Mouse (Mus musculus) midbrain, embryonic 14.5 days (tissue): ENCODE data around the gene Rpp25. TPM values are rescaled to one million over a fixed set of nuclear protein-coding genes. Genes with fewer than 3 reads are reported as not detected.

ENCODE experiments used
- ATAC-seq: fragments of 200-750 bp; cut with Nextera tagmentation; 2 replicates; pipeline ENCODE4 v1.8.0; 2017; ENCODE audit warnings: moderate number of reproducible peaks, moderate library complexity; ENCODE audit not compliant: low FRiP score, low TSS enrichment
- DNase-seq: peaks from one replicate; pipeline ENCODE4 v3.0.0-alpha.2; 2015
- H3K27ac ChIP-seq: fragments of 300-500 bp; sonication (generic); replicated peaks from 2 replicates; pipeline ENCODE4 v1.5.1; 2014; ENCODE audit warnings: mild to moderate bottlenecking, low read depth, low read length, moderate library complexity
- H3K27me3 ChIP-seq: fragments of 300-500 bp; sonication (generic); 2 replicates; pipeline ENCODE4 v1.6.1; 2014; ENCODE audit warnings: low read length, control low read depth, mixed read lengths; ENCODE audit not compliant: control insufficient read depth, insufficient read depth
- H3K36me3 ChIP-seq: fragments of 300-500 bp; sonication (generic); 2 replicates; pipeline ENCODE4 v1.6.1; 2014; ENCODE audit warnings: low read length, control low read depth; ENCODE audit not compliant: control insufficient read depth, insufficient read depth
- H3K4me1 ChIP-seq: fragments of 300-500 bp; sonication (generic); 2 replicates; pipeline ENCODE4 v1.6.1; 2014; ENCODE audit warnings: mild to moderate bottlenecking, antibody characterized with exemption, low read length, control low read depth; ENCODE audit not compliant: control insufficient read depth, insufficient read depth
- H3K4me2 ChIP-seq: fragments of 300-500 bp; sonication (generic); 2 replicates; pipeline ENCODE4 v1.6.1; 2014; ENCODE audit warnings: mild to moderate bottlenecking, low read length, moderate library complexity
- H3K4me3 ChIP-seq: fragments of 300-500 bp; sonication (generic); replicated peaks from 2 replicates; pipeline ENCODE4 v1.5.1; 2014; ENCODE audit warnings: low read depth, low read length
- H3K9ac ChIP-seq: fragments of 300-500 bp; sonication (generic); replicated peaks from 2 replicates; pipeline ENCODE4 v1.6.1; 2014; ENCODE audit warnings: mild to moderate bottlenecking, low read length, moderate library complexity
- H3K9me3 ChIP-seq: fragments of 300-500 bp; sonication (generic); 2 replicates; pipeline ENCODE4 v1.6.1; 2016; ENCODE audit warnings: low read length, control low read depth, mixed read lengths; ENCODE audit not compliant: control insufficient read depth
- WGBS: fragments of 180-500 bp; shearing (Covaris S2); extraction: QIAGEN DNeasy Blood & Tissue Kit; methylation state at CpG from one replicate; pipeline ENCODE4 v1.1.7; 2014; 5-methylcytosine and 5-hydroxymethylcytosine counted together
- polyA plus RNA-seq: library from polyadenylated mRNA; unstranded; fragments of >200 nt; fragmentation: Nextera tagmentation; extraction: Ambion mirVana; gene quantifications from 2 replicates; pipeline ENCODE4 v1.2.1, GENCODE M21; 2014

Gene Rpp25
- polyA plus RNA-seq, 1 experiment from 2014 or later = 30.7 TPM

GRCm38 (mm10) chr9:57523754-57524153 is 19.9 kb downstream of the Rpp25 start:
- DNase-seq (peak; percentile 90), ATAC-seq (no peak)
- Histone ChIP-seq H3K36me3 (no peaks in the 10 kb centered on the region), H3K9ac (no peak overlapping the region), H3K4me1 (peaks cover 18% of the 10 kb centered on the region), H3K27ac (no peak overlapping the region), H3K4me3 (no peak overlapping the region), H3K4me2 (peak overlapping the region; percentile 73; the same call in 1 of the 2 replicates), H3K9me3 (no peaks in the 10 kb centered on the region), H3K27me3 (no peaks in the 10 kb centered on the region)
- 96% methylated on average over 1 of the region's 1 CpGs for WGBS

- H3K4me3 ChIP-seq = no peak overlapping the region
- ATAC-seq = no peak
- H3K27me3 ChIP-seq = no peaks in the 10 kb centered on the region
- H3K4me1 ChIP-seq = peaks cover 18% of the 10 kb centered on the region
- H3K4me2 ChIP-seq = peak overlapping the region; percentile 4; the same call in 1 of the 2 replicates
- no peak overlapping the region for H3K27ac ChIP-seq
- DNase-seq = no peak
- no peak overlapping the region for H3K9ac ChIP-seq
- H3K36me3 ChIP-seq = 0 out of 2 replicates have a peak, but pooled peaks cover 5% of the 10 kb centered on the region
- H3K9me3 ChIP-seq = no peaks in the 10 kb centered on the region
Measured at GRCm38 (mm10) chr9:57524439-57524838, 20.6 kb downstream of the Rpp25 start.

- Histone ChIP-seq H3K4me1 (peaks cover 18% of the 10 kb centered on the region), H3K4me3 (no peak overlapping the region), H3K9me3 (no peaks in the 10 kb centered on the region), H3K9ac (no peak overlapping the region), H3K27me3 (no peaks in the 10 kb centered on the region), H3K4me2 (no peak overlapping the region), H3K27ac (no peak overlapping the region), H3K36me3 (peaks cover 13% of the 10 kb centered on the region)
- ATAC-seq (no peak), DNase-seq (no peak)
- WGBS = 97% methylated on average over 2 of the region's 2 CpGs
Measured at GRCm38 (mm10) chr9:57525516-57525915, 21.7 kb downstream of the Rpp25 start.

GRCm38 (mm10) chr9:57526435-57526834 is 22.6 kb downstream of the Rpp25 start:
- no peak overlapping the region for H3K9ac ChIP-seq
- H3K9me3 ChIP-seq = no peaks in the 10 kb centered on the region
- peaks cover 20% of the 10 kb centered on the region for H3K36me3 ChIP-seq
- DNase-seq (no peak), ATAC-seq (no peak)
- H3K27ac ChIP-seq = no peak overlapping the region
- no peak overlapping the region for H3K4me3 ChIP-seq
- no peak overlapping the region for H3K4me2 ChIP-seq
- no peaks in the 10 kb centered on the region for H3K27me3 ChIP-seq
- peaks cover 18% of the 10 kb centered on the region for H3K4me1 ChIP-seq

- H3K4me2 ChIP-seq = no peak overlapping the region
- no peak overlapping the region for H3K27ac ChIP-seq
- 91% methylated on average over 1 of the region's 1 CpGs for WGBS
- H3K9me3 ChIP-seq = no peaks in the 10 kb centered on the region
- DNase-seq (no peak), ATAC-seq (no peak)
- H3K36me3 ChIP-seq = peaks cover 59% of the 10 kb centered on the region
- H3K4me1 ChIP-seq = 0 out of 2 replicates have a peak, but pooled peaks cover 3% of the 10 kb centered on the region
- no peak overlapping the region for H3K9ac ChIP-seq
- no peaks in the 10 kb centered on the region for H3K27me3 ChIP-seq
- H3K4me3 ChIP-seq = no peak overlapping the region
Measured at GRCm38 (mm10) chr9:57531946-57532345, 28.1 kb downstream of the Rpp25 start.

GRCm38 (mm10) chr9:57536362-57536761 is 32.5 kb downstream of the Rpp25 start:
- no peak overlapping the region for H3K27ac ChIP-seq
- H3K36me3 ChIP-seq = peaks cover 62% of the 10 kb centered on the region
- 86% methylated on average over 5 of the region's 5 CpGs for WGBS
- peak overlapping the region; percentile 80 for H3K4me2 ChIP-seq
- no peak for ATAC-seq
- H3K4me3 ChIP-seq = peak overlapping the region; percentile 79
- no peak overlapping the region; the same call in 1 of the 2 replicates for H3K9ac ChIP-seq
- DNase-seq = no peak
- no peaks in the 10 kb centered on the region for H3K27me3 ChIP-seq
- H3K4me1 ChIP-seq = peaks cover 11% of the 10 kb centered on the region
- no peaks in the 10 kb centered on the region for H3K9me3 ChIP-seq

GRCm38 (mm10) chr9:57537044-57537727 is 33.4 kb downstream of the Rpp25 start, which contains the start of gene Fam219b:
Gene Fam219b (plus strand): TSS chr9:57537528.
- Histone ChIP-seq H3K4me1 (peaks cover 11% of the 10 kb centered on the region), H3K36me3 (peaks cover 62% of the 10 kb centered on the region), H3K4me3 (peak within 1 kb of the TSS; percentile 79), H3K9me3 (no peaks in the 10 kb centered on the region), H3K27ac (peak within 1 kb of the TSS; percentile 89), H3K27me3 (no peaks in the 10 kb centered on the region), H3K9ac (peak within 1 kb of the TSS; percentile 91), H3K4me2 (peak within 1 kb of the TSS; percentile 80)
- WGBS = 1% methylated on average over 45 of the region's 45 CpGs
- DNase-seq (peak; percentile 95), ATAC-seq (peak; percentile 90)

GRCm38 (mm10) chr9:57537728-57538181 is 33.9 kb downstream of the Rpp25 start:
- peaks cover 11% of the 10 kb centered on the region for H3K4me1 ChIP-seq
- H3K9ac ChIP-seq = peak overlapping the region; percentile 91
- ATAC-seq = no peak; the same call in 1 of the 2 replicates
- peak overlapping the region; percentile 89 for H3K27ac ChIP-seq
- no peaks in the 10 kb centered on the region for H3K27me3 ChIP-seq
- DNase-seq = no peak
- H3K4me3 ChIP-seq = peak overlapping the region; percentile 79
- H3K4me2 ChIP-seq = peak overlapping the region; percentile 80
- H3K36me3 ChIP-seq = peaks cover 62% of the 10 kb centered on the region
- H3K9me3 ChIP-seq = no peaks in the 10 kb centered on the region
- under 1% methylated on average over 24 of the region's 24 CpGs for WGBS

- H3K4me3 ChIP-seq = no peak overlapping the region
- no peak overlapping the region for H3K27ac ChIP-seq
- no peaks in the 10 kb centered on the region for H3K27me3 ChIP-seq
- WGBS = 92% methylated on average over 2 of the region's 2 CpGs
- peaks cover 62% of the 10 kb centered on the region for H3K36me3 ChIP-seq
- no peak overlapping the region for H3K4me2 ChIP-seq
- DNase-seq (no peak), ATAC-seq (no peak)
- H3K4me1 ChIP-seq = peaks cover 11% of the 10 kb centered on the region
- H3K9me3 ChIP-seq = no peaks in the 10 kb centered on the region
- no peak overlapping the region; the same call in 1 of the 2 replicates for H3K9ac ChIP-seq
Measured at GRCm38 (mm10) chr9:57539550-57539949, 35.7 kb downstream of the Rpp25 start.
